Mouse (Mus musculus): ENCODE measurements around the gene Stk25. TPM values are rescaled to one million over a fixed set of nuclear protein-coding genes. Genes with fewer than 3 reads are reported as not detected.

Stk25 gene
- polyA plus RNA-seq, 2 experiments = 204 to 248 TPM

- DNase-seq (ENCODE audit: low spot score) (no peak), ATAC-seq (ENCODE audit: low FRiP score, low read depth) (no peak)
- Histone ChIP-seq H3K36me3 (ENCODE audit: control insufficient read depth, insufficient read depth, low read length) (no peaks in the 10 kb centered on the region), H3K9me3 (ENCODE audit: control insufficient read depth, low read length) (no peaks in the 10 kb centered on the region), H3K27ac (replicated peaks; ENCODE audit: low read depth, low read length) (no peak overlapping the region), H3K9ac (ENCODE audit: low read depth, low read length, severe bottlenecking) (no peak overlapping the region), H3K4me2 (replicated peaks; ENCODE audit: low read depth, low read length, severe bottlenecking) (no peak overlapping the region), H3K4me1 (ENCODE audit: control insufficient read depth, insufficient read depth, low read length) (no peaks in the 10 kb centered on the region), H3K4me3 (replicated peaks; ENCODE audit: low read length) (no peak overlapping the region), H3K27me3 (ENCODE audit: control insufficient read depth, insufficient read depth, low read length) (no peaks in the 10 kb centered on the region)
- WGBS = 84% methylated on average over 2 of the region's 2 CpGs
- no peak for TF ChIP-seq POLR2A (IDR thresholded peaks at IDR 0.05; ENCODE audit: borderline replicate concordance, extremely low read depth, insufficient read depth, insufficient read length)
These were observed 3.7 kb downstream of the Stk25 start for GRCm38 (mm10) chr1:93654798-93655197.

GRCm38 (mm10) chr1:93654275-93654674, 4.2 kb downstream of the Stk25 start:
- TF ChIP-seq POLR2A (IDR thresholded peaks at IDR 0.05; ENCODE audit: borderline replicate concordance, extremely low read depth, insufficient read depth, insufficient read length) = no peak
- no peaks in the 10 kb centered on the region for H3K36me3 ChIP-seq (ENCODE audit: control insufficient read depth, insufficient read depth, low read length)
- no peak overlapping the region for H3K27ac ChIP-seq (replicated peaks; ENCODE audit: low read depth, low read length)
- no peak overlapping the region for H3K4me3 ChIP-seq (replicated peaks; ENCODE audit: low read length)
- H3K4me1 ChIP-seq (ENCODE audit: control insufficient read depth, insufficient read depth, low read length) = no peaks in the 10 kb centered on the region
- no peak overlapping the region for H3K9ac ChIP-seq (ENCODE audit: low read depth, low read length, severe bottlenecking)
- no peaks in the 10 kb centered on the region for H3K27me3 ChIP-seq (ENCODE audit: control insufficient read depth, insufficient read depth, low read length)
- no peak overlapping the region for H3K4me2 ChIP-seq (replicated peaks; ENCODE audit: low read depth, low read length, severe bottlenecking)
- DNase-seq (ENCODE audit: low spot score) (no peak), ATAC-seq (ENCODE audit: low FRiP score, low read depth) (no peak)
- 40% methylated on average over 2 of the region's 2 CpGs for WGBS
- H3K9me3 ChIP-seq (ENCODE audit: control insufficient read depth, low read length) = no peaks in the 10 kb centered on the region

DNA sequence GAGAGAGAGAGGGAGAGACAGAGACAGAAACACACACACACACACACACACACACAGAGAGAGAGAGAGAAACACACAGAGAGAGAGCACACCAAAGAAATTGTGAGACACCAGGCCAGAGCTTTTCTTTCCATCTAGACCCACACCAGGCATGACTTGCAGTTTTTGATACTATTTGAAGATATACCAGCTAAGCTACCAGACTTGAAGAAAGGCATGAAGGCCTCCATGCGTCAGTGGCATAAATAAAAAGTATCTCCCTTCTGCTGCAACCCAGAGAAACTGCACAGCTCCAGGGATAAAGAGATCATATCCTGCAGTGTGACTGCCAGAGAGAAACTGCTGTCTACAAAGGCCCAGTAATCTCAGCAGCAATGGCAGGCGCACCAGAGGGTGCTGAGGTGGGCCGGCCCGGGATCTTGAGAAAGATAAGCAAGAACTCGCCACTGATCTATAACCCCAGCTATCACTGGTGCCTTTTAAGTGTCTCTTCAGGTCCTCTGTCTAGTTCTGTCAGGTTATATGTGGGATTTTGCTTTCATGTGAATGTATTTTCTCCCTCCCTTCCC, 8.8 kb downstream of the Stk25 start:
- no peak for TF ChIP-seq POLR2A (IDR thresholded peaks at IDR 0.05; ENCODE audit: borderline replicate concordance, extremely low read depth, insufficient read depth, insufficient read length)
- H3K4me2 ChIP-seq (replicated peaks; ENCODE audit: low read depth, low read length, severe bottlenecking) = no peak overlapping the region
- no peaks in the 10 kb centered on the region for H3K36me3 ChIP-seq (ENCODE audit: control insufficient read depth, insufficient read depth, low read length)
- H3K4me1 ChIP-seq (ENCODE audit: control insufficient read depth, insufficient read depth, low read length) = no peaks in the 10 kb centered on the region
- 82% methylated on average over 5 of the region's 5 CpGs for WGBS
- H3K9ac ChIP-seq (ENCODE audit: low read depth, low read length, severe bottlenecking) = no peak overlapping the region
- DNase-seq (ENCODE audit: low spot score) = no peak
- no peaks in the 10 kb centered on the region for H3K27me3 ChIP-seq (ENCODE audit: control insufficient read depth, insufficient read depth, low read length)
- no peaks in the 10 kb centered on the region for H3K9me3 ChIP-seq (ENCODE audit: control insufficient read depth, low read length)
- H3K27ac ChIP-seq (replicated peaks; ENCODE audit: low read depth, low read length) = no peak overlapping the region
- ATAC-seq (ENCODE audit: low FRiP score, low read depth) = no peak
- no peak overlapping the region for H3K4me3 ChIP-seq (replicated peaks; ENCODE audit: low read length)

- ATAC-seq (ENCODE audit: low FRiP score, low read depth) (no peak), DNase-seq (ENCODE audit: low spot score) (no peak)
- no peak for TF ChIP-seq POLR2A (IDR thresholded peaks at IDR 0.05; ENCODE audit: borderline replicate concordance, extremely low read depth, insufficient read depth, insufficient read length)
- Histone ChIP-seq H3K9ac (ENCODE audit: low read depth, low read length, severe bottlenecking) (no peak overlapping the region), H3K4me1 (ENCODE audit: control insufficient read depth, insufficient read depth, low read length) (no peaks in the 10 kb centered on the region), H3K4me3 (replicated peaks; ENCODE audit: low read length) (no peak overlapping the region), H3K36me3 (ENCODE audit: control insufficient read depth, insufficient read depth, low read length) (no peaks in the 10 kb centered on the region), H3K27ac (replicated peaks; ENCODE audit: low read depth, low read length) (no peak overlapping the region), H3K27me3 (ENCODE audit: control insufficient read depth, insufficient read depth, low read length) (no peaks in the 10 kb centered on the region), H3K4me2 (replicated peaks; ENCODE audit: low read depth, low read length, severe bottlenecking) (no peak overlapping the region), H3K9me3 (ENCODE audit: control insufficient read depth, low read length) (no peaks in the 10 kb centered on the region)
- 96% methylated on average over 2 of the region's 2 CpGs for WGBS
These were observed 15.8 kb downstream of the Stk25 start for GRCm38 (mm10) chr1:93642692-93643091.

DNA sequence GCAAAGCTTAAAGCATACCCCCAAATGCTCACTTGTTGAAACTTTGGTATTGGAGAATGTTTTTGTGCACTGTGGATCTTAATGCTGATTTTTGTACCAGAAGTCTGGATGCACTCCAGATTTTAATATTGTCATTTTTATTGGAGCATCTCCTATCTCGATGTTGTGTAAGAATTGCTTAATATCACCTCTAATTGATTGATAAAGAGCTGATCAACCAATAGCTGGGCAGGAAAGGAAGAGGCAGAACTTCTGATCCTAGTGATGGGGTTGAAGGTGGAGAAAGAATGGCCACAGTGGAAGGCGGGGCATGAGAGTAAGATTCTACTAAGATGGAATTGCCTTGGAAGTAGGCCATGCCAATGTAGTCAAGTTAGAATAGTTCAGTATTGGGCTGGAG, 16.5 kb downstream of the Stk25 start:
- ATAC-seq (ENCODE audit: low FRiP score, low read depth) (no peak), DNase-seq (ENCODE audit: low spot score) (no peak)
- no peak overlapping the region for H3K4me3 ChIP-seq (replicated peaks; ENCODE audit: low read length)
- whole genome bisulfite sequencing = 86% methylated on average over 2 of the region's 2 CpGs
- no peak overlapping the region for H3K4me2 ChIP-seq (replicated peaks; ENCODE audit: low read depth, low read length, severe bottlenecking)
- no peaks in the 10 kb centered on the region for H3K27me3 ChIP-seq (ENCODE audit: control insufficient read depth, insufficient read depth, low read length)
- H3K27ac ChIP-seq (replicated peaks; ENCODE audit: low read depth, low read length) = no peak overlapping the region
- H3K9me3 ChIP-seq (ENCODE audit: control insufficient read depth, low read length) = no peaks in the 10 kb centered on the region
- no peak for TF ChIP-seq POLR2A (IDR thresholded peaks at IDR 0.05; ENCODE audit: borderline replicate concordance, extremely low read depth, insufficient read depth, insufficient read length)
- no peak overlapping the region for H3K9ac ChIP-seq (ENCODE audit: low read depth, low read length, severe bottlenecking)
- no peaks in the 10 kb centered on the region for H3K4me1 ChIP-seq (ENCODE audit: control insufficient read depth, insufficient read depth, low read length)
- no peaks in the 10 kb centered on the region for H3K36me3 ChIP-seq (ENCODE audit: control insufficient read depth, insufficient read depth, low read length)
